Mouse (Mus musculus) MEL (cell line): ENCODE data around the gene Aim2. TPM values are rescaled to one million over a fixed set of nuclear protein-coding genes. Genes with fewer than 3 reads are reported as not detected.

Experiments used
- DNase-seq: peaks from one replicate; pipeline ENCODE4 v3.0.0; 2011; ENCODE audit warnings: low read depth, low spot score
- H3K27ac ChIP-seq: 2 replicates; pipeline ENCODE4 v1.5.1; 2012; ENCODE audit warnings: low read depth, mild to moderate bottlenecking, control low read depth, low read length, moderate library complexity; ENCODE audit not compliant: control insufficient read depth
- H3K27me3 ChIP-seq, 2 experiments: fragments of 150-350 bp in 1 of 2; sonication (generic) in 1 of 2; 2 replicates each; pipeline ENCODE4 v1.6.1; 2012; ENCODE audit warnings: low read length in 2 of 2, mild to moderate bottlenecking in 2 of 2, improper control_type of control experiment in 1 of 2, moderate library complexity in 1 of 2; ENCODE audit not compliant: insufficient read depth in 2 of 2, control insufficient read depth in 1 of 2
- H3K36me3 ChIP-seq, 2 experiments: 2 replicates each; pipeline ENCODE4 v1.6.1; 2012 to 2014; ENCODE audit warnings: low read length in 2 of 2, improper control_type of control experiment in 1 of 2, inconsistent platforms in 1 of 2, mild to moderate bottlenecking in 1 of 2; ENCODE audit not compliant: insufficient read depth in 2 of 2, control insufficient read depth in 1 of 2
- H3K4me1 ChIP-seq, 2 experiments: fragments of 150-350 bp in 1 of 2; sonication (generic) in 1 of 2; 2 replicates each; pipeline ENCODE4 v1.6.1; 2012; ENCODE audit warnings: low read length in 2 of 2, improper control_type of control experiment in 1 of 2, mild to moderate bottlenecking in 1 of 2; ENCODE audit not compliant: insufficient read depth in 2 of 2, control insufficient read depth in 1 of 2
- H3K4me3 ChIP-seq, 2 experiments: fragments of 150-350 bp in 1 of 2; sonication (generic) in 1 of 2; 2 replicates each; pipeline ENCODE4 v1.5.1; 2012; ENCODE audit warnings: low read depth in 2 of 2, low read length in 2 of 2, mild to moderate bottlenecking in 2 of 2, moderate library complexity in 2 of 2, control low read depth in 1 of 2, improper control_type of control experiment in 1 of 2; ENCODE audit not compliant: control insufficient read depth in 1 of 2, insufficient read depth in 1 of 2
- H3K79me2 ChIP-seq: 2 replicates; pipeline ENCODE4 v1.6.1; 2012; ENCODE audit warnings: mild to moderate bottlenecking, low read length, moderate library complexity; ENCODE audit not compliant: control insufficient read depth, poor library complexity, insufficient read depth
- H3K9ac ChIP-seq: 2 replicates; pipeline ENCODE4 v1.6.1; 2012; ENCODE audit warnings: low read depth, mild to moderate bottlenecking, control low read depth, low read length, moderate library complexity; ENCODE audit not compliant: control insufficient read depth, poor library complexity, severe bottlenecking
- H3K9me3 ChIP-seq: fragments of 150-350 bp; sonication (generic); replicated peaks from 2 replicates; pipeline ENCODE4 v1.6.1; 2012; ENCODE audit warnings: mild to moderate bottlenecking, low read length, improper control_type of control experiment, moderate library complexity; ENCODE audit not compliant: insufficient read depth
- CHD1 ChIP-seq: IDR thresholded peaks from 2 replicates; pipeline ENCODE4 v1.6.1; 2012; ENCODE audit warnings: low read depth, mild to moderate bottlenecking, inconsistent platforms, low read length, improper control_type of control experiment
- E2F4 ChIP-seq: IDR thresholded peaks from 2 replicates; pipeline ENCODE4 v1.6.1; 2011; ENCODE audit warnings: low read depth, low read length, improper control_type of control experiment, borderline replicate concordance
- ELF1 ChIP-seq: IDR thresholded peaks from 2 replicates; pipeline ENCODE4 v1.6.1; 2014; ENCODE audit warnings: low read depth, mild to moderate bottlenecking, inconsistent platforms, low read length, improper control_type of control experiment, moderate library complexity
- GABPA ChIP-seq: IDR thresholded peaks from 2 replicates; pipeline ENCODE4 v1.6.1; 2012; ENCODE audit warnings: low read depth, mild to moderate bottlenecking, inconsistent platforms, low read length, improper control_type of control experiment, moderate library complexity
- GATA1 ChIP-seq: IDR thresholded peaks from 2 replicates; pipeline ENCODE4 v1.6.1; 2011; ENCODE audit warnings: low read depth, low read length, improper control_type of control experiment
- JUND ChIP-seq: IDR thresholded peaks from 2 replicates; pipeline ENCODE4 v1.6.1; 2011; ENCODE audit warnings: low read depth, mild to moderate bottlenecking, improper control_type of control experiment, low read length
- MAX ChIP-seq: IDR thresholded peaks from 2 replicates; pipeline ENCODE4 v1.6.1; 2011; ENCODE audit warnings: low read length, improper control_type of control experiment
- MEF2A ChIP-seq: IDR thresholded peaks from 2 replicates; pipeline ENCODE4 v1.6.1; 2014; ENCODE audit warnings: low read depth, mild to moderate bottlenecking, inconsistent platforms, low read length, improper control_type of control experiment; ENCODE audit not compliant: poor library complexity, insufficient replicate concordance, severe bottlenecking; ENCODE audit errors: extremely low read depth
- MXI1 ChIP-seq: IDR thresholded peaks from 2 replicates; pipeline ENCODE4 v1.6.1; 2011; ENCODE audit warnings: mild to moderate bottlenecking, low read depth, low read length, improper control_type of control experiment
- NELFE ChIP-seq: IDR thresholded peaks from 2 replicates; pipeline ENCODE4 v1.6.1; 2011; ENCODE audit warnings: low read depth, low read length, improper control_type of control experiment
- NRF1 ChIP-seq: IDR thresholded peaks from 2 replicates; pipeline ENCODE4 v1.6.1; 2014; ENCODE audit warnings: low read depth, mild to moderate bottlenecking, inconsistent platforms, low read length, improper control_type of control experiment, moderate library complexity; ENCODE audit not compliant: poor library complexity, insufficient read depth, severe bottlenecking
- POLR2A ChIP-seq, 2 experiments: IDR thresholded peaks; 2 replicates each; pipeline ENCODE4 v1.6.1; 2011 to 2012; ENCODE audit warnings: low read length in 2 of 2, mild to moderate bottlenecking in 2 of 2, control low read depth in 1 of 2, improper control_type of control experiment in 1 of 2, low read depth in 1 of 2, moderate library complexity in 1 of 2; ENCODE audit not compliant: control insufficient read depth in 1 of 2, insufficient read depth in 1 of 2, poor library complexity in 1 of 2
- POLR2AphosphoS2 ChIP-seq: IDR thresholded peaks from 2 replicates; pipeline ENCODE4 v1.6.1; 2011; ENCODE audit warnings: low read length, improper control_type of control experiment
- POLR2AphosphoS5 ChIP-seq: IDR thresholded peaks from 2 replicates; pipeline ENCODE4 v1.6.1; 2012; ENCODE audit warnings: low read depth, borderline replicate concordance, mild to moderate bottlenecking, inconsistent platforms, low read length, moderate library complexity, mixed read lengths
- RCOR1 ChIP-seq: IDR thresholded peaks from 2 replicates; pipeline ENCODE4 v1.6.1; 2012; ENCODE audit warnings: low read depth, mild to moderate bottlenecking, inconsistent platforms, low read length, improper control_type of control experiment
- UBTF ChIP-seq: IDR thresholded peaks from 2 replicates; pipeline ENCODE4 v1.6.1; 2012; ENCODE audit warnings: low read depth, mild to moderate bottlenecking, inconsistent platforms, low read length, improper control_type of control experiment, moderate library complexity, borderline replicate concordance; ENCODE audit not compliant: insufficient read depth
- USF1 ChIP-seq: IDR thresholded peaks from 2 replicates; pipeline ENCODE4 v1.6.1; 2014; ENCODE audit warnings: low read depth, mild to moderate bottlenecking, inconsistent platforms, low read length, improper control_type of control experiment, moderate library complexity
- USF2 ChIP-seq, 2 experiments: IDR thresholded peaks; 2 replicates each; pipeline ENCODE4 v1.6.1; 2011 to 2012; ENCODE audit warnings: improper control_type of control experiment in 2 of 2, low read length in 2 of 2, borderline replicate concordance in 1 of 2, inconsistent platforms in 1 of 2, low read depth in 1 of 2, mild to moderate bottlenecking in 1 of 2; ENCODE audit not compliant: insufficient read depth in 1 of 2
- ZC3H11A ChIP-seq: IDR thresholded peaks from 2 replicates; pipeline ENCODE4 v1.6.1; 2012; ENCODE audit warnings: low read depth, mild to moderate bottlenecking, inconsistent platforms, low read length, improper control_type of control experiment
- ZKSCAN1 ChIP-seq: IDR thresholded peaks from 2 replicates; pipeline ENCODE4 v1.6.1; 2012; ENCODE audit warnings: low read depth, mild to moderate bottlenecking, inconsistent platforms, low read length, improper control_type of control experiment, moderate library complexity
- ZMIZ1 ChIP-seq: IDR thresholded peaks from 2 replicates; pipeline ENCODE4 v1.6.1; 2012; ENCODE audit warnings: low read depth, mild to moderate bottlenecking, inconsistent platforms, low read length, improper control_type of control experiment, moderate library complexity
- polyA plus RNA-seq, 2 experiments: library from polyadenylated mRNA; stranded (reverse) in 1 of 2; unstranded in 1 of 2; fragments of >175 nt in 1 of 2; fragments of >200 nt in 1 of 2; gene quantifications; 2 replicates each; pipeline versions ENCODE4 v1.2.1 to v1.2.4; 2012; ENCODE audit warnings: low replicate concordance in 2 of 2, low read depth in 1 of 2; ENCODE audit not compliant: insufficient read length in 2 of 2, insufficient read depth in 1 of 2, missing spikeins in 1 of 2
- total RNA-seq: library from RNA; depleted of rRNA; stranded (reverse); fragments of 300-350 nt; gene quantifications from 2 replicates; pipeline ENCODE4 v1.2.3, GENCODE M21; 2012

The Aim2 gene
- total and polyA plus RNA-seq, 3 experiments = 2.3 to 9.1 TPM; not detected in 1

DNA sequence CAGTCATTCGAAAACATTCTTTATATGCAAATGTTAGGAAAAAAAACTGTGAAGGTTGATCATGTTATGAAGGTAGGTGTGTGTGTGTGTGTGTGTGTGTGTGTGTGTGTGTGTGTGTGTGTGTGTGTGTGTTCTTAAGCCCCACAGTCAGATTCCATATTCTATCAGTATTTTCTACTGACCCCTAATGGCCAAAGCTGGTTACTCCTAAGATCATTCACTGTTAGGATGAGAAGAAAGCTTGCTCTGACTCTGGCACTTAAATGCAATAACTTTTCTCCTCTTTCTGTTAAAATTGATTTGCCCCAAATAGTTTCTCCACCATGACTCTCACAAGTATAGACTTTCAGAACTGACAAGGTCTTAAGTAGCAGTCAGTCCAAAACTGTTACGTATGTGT lies 6.0 kb downstream of the Aim2 start (continued):
- TF ChIP-seq MEF2A = no peak
- TF ChIP-seq ELF1 = no peak
- peak; percentile 73 for TF ChIP-seq ZC3H11A
- no peak for TF ChIP-seq USF2 (IDR thresholded peaks at IDR 0.05; ENCODE audit: borderline replicate concordance in 1 of 2, insufficient read depth in 1 of 2, low read depth in 1 of 2, low read length in 2 of 2)

DNA sequence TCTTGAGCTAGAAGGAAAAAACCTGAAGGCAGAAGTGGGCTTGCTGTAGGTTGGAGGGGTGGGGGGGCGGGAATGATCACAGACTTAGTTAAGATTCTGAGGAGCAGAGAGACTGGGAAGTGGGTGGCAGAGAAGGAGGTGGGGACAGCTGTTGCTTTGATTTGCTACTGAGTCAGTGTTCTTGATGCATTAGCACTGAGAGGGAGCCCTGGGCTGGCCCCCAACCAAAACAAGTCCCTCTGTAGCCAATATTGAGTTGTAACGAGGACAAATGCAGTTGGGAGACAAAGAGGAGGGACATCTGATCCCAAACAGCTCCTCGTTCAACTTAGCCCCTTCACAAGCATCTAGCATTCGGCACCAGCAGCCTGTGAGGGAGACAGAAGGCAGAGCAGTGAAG lies 7.1 kb downstream of the Aim2 start:
- no peaks in the 10 kb centered on the region; a peak in 2 of 4 replicates for H3K36me3 ChIP-seq
- DNase-seq = no peak
- TF ChIP-seq POLR2A (IDR thresholded peaks at IDR 0.05; ENCODE audit: control insufficient read depth in 1 of 2, insufficient read depth in 1 of 2, low read depth in 1 of 2, low read length in 2 of 2, poor library complexity in 1 of 2) = no peak
- no peak for TF ChIP-seq NELFE
- TF ChIP-seq ZKSCAN1 = no peak
- no peak for TF ChIP-seq UBTF
- no peak for TF ChIP-seq RCOR1
- no peak for TF ChIP-seq MXI1
- TF ChIP-seq USF1 = no peak
- TF ChIP-seq MEF2A = no peak
- TF ChIP-seq ZMIZ1 = no peak
- no peak for TF ChIP-seq GATA1
- TF ChIP-seq E2F4 = no peak
- TF ChIP-seq JUND = no peak
- no peak for TF ChIP-seq CHD1
- no peak for TF ChIP-seq POLR2AphosphoS5
- TF ChIP-seq NRF1 = no peak
- TF ChIP-seq MAX = no peak
- TF ChIP-seq POLR2AphosphoS2 = no peak
- no peak for TF ChIP-seq GABPA
- TF ChIP-seq, all 39 proteins: peak for 0
- Histone ChIP-seq H3K4me1 (no peaks in the 10 kb centered on the region; a peak in 2 of 4 replicates), H3K27ac (no peak overlapping the region), H3K27me3 (no peaks in the 10 kb centered on the region), H3K9ac (no peak overlapping the region), H3K79me2 (no peaks in the 10 kb centered on the region), H3K9me3 (no peaks in the 10 kb centered on the region), H3K4me3 (no peak overlapping the region)
